Mouse (Mus musculus) brown adipose tissue, adult 24 weeks (tissue): ENCODE results near the gene Zcchc14. TPM values are rescaled to one million over a fixed set of nuclear protein-coding genes. Genes with fewer than 3 reads are reported as not detected.
A peak's percentile ranks its signal among the peaks of the same experiment; 100 is the strongest.

Experiments used
- H3K27ac ChIP-seq: fragments of 200-500 bp; replicated peaks from 2 replicates; pipeline ENCODE4 v1.5.1; 2012; ENCODE audit warnings: low read depth, mild to moderate bottlenecking, low read length
- H3K4me1 ChIP-seq: fragments of 200-500 bp; 2 replicates; pipeline ENCODE4 v1.6.1; 2012; ENCODE audit warnings: low read length, mixed read lengths; ENCODE audit not compliant: control insufficient read depth, insufficient read depth, insufficient read length
- H3K4me3 ChIP-seq: fragments of 200-500 bp; 2 replicates; pipeline ENCODE4 v1.5.1; 2012; ENCODE audit warnings: low read depth, mild to moderate bottlenecking, low read length, moderate library complexity; ENCODE audit not compliant: insufficient read depth
- polyA plus RNA-seq: library from polyadenylated mRNA; stranded (reverse); fragments of >200 nt; gene quantifications from 2 replicates; pipeline ENCODE4 v1.2.4, GENCODE M21; 2012; ENCODE audit not compliant: missing spikeins, insufficient read depth, insufficient read length

The Zcchc14 gene
- 8.9 and 9.8 TPM in 2 replicates for polyA plus RNA-seq

- Histone ChIP-seq H3K27ac (peak within 1 kb of the TSS; percentile 72), H3K4me3 (peak within 1 kb of the TSS; percentile 71), H3K4me1 (peaks cover 33% of the 10 kb centered on the region)
Measured at GRCm38 (mm10) chr8:121652774-121653323, at the start of gene Zcchc14. Gene Zcchc14, minus strand, starts transcription at chr8:121652901.

DNA sequence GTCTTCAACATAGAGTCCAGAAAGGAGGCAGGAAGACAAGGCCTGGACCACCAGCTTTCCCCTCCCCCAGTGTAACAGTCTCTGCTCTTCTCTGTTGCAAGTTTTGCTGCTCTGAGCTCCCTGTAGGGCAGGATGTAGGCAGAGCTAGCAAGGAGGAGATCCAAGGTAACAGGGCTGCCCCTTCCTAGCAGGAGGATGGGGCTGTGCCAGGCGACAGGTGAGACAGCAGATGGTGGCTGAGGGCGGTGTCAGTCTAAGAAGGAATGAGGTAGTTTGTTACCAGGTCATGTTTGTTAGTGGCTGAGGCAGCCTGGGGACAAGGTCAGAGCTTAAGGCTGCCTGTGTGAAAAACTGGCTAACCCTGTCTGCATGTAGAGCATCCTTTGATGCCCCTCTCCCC is 47.2 kb upstream of the Zcchc14 start:
- Histone ChIP-seq H3K4me1 (peaks cover 3% of the 10 kb centered on the region; the same call in 1 of the 2 replicates), H3K4me3 (no peak overlapping the region), H3K27ac (no peak overlapping the region)

GRCm38 (mm10) chr8:121698615-121699101 is 46.0 kb upstream of the Zcchc14 start:
- H3K27ac ChIP-seq, result no peak overlapping the region
- H3K4me3 ChIP-seq, result no peak overlapping the region
- H3K4me1 ChIP-seq, result peaks cover 3% of the 10 kb centered on the region; the same call in 1 of the 2 replicates

GRCm38 (mm10) chr8:121697735-121698614 is 45.3 kb upstream of the Zcchc14 start:
- Histone ChIP-seq H3K27ac (no peak overlapping the region), H3K4me1 (peaks cover 3% of the 10 kb centered on the region; the same call in 1 of the 2 replicates), H3K4me3 (no peak overlapping the region)

DNA sequence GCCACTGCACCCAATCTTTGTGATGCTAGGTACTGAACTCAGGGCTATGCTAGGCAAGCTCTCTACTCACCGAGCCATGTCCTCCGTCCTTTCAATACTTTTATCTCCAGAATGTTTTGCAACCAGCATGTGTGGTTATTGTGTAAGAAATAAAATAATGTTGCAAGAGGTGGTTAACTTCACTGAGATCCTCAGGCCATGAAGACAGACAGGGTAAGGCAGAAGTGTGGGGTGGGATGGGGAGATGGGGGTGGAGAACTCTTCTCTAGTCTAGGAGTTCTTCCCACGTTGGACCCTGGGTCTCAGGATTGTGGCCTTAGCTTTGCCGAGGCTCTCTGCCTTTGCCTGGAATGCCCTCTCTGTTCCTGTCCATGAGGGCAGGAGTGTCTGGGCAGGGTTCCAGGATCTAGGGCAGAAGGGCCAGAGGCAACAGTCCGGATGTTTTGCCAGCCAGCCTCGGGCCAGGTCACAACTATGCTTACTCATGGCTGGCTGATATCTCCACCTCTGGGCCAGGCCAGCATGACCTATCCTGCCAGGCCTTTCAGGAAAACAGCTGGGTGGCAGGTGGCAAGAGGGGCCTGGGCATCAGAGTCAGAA is 43.0 kb upstream of the Zcchc14 start:
- Histone ChIP-seq H3K4me3 (no peak overlapping the region), H3K27ac (peak overlapping the region; percentile 66)

DNA sequence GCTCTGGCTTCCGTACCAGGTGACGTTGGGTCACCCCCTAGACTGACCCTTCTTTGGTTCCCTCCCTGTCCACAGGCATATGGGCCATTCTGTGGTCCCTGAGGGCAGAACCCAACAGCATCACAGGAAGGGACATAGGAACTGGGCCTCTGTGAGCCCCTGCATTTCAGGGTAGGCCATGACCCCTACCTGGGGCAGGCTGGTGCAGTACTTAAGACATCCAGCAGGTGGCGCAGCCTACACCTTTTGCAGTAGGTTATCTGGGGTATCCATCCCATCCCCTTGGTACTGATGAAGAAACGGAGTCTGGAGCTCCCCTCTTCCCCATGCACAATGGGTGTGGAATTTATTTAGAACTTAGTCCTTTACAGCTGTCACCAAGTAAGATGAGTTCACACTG is 41.8 kb upstream of the Zcchc14 start:
- Histone ChIP-seq H3K27ac (no peak overlapping the region), H3K4me3 (no peak overlapping the region), H3K4me1 (peaks cover 3% of the 10 kb centered on the region; the same call in 1 of the 2 replicates)

More for the DNA sequence above, 43.0 kb upstream of the Zcchc14 start:
- peaks cover 3% of the 10 kb centered on the region; the same call in 1 of the 2 replicates for H3K4me1 ChIP-seq

DNA sequence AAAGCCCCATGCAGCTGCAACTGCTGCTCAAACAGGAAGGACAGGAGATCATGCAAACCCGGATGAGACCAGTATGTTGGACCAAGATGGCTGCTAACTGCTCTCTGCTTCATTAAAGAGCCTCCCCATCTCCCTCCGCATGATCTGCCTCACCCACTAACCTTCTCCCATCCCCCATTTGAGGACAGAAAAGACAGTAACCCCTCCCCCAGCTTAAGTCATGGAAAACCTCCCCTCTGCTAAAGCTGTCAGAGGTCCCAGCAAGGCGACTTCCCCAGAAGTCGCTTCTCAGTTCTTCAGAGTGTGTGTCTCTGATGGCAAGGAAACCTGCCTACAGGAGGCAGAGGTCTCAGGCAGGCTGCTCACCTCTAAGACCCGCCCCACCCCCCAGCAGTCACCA is 35.8 kb upstream of the Zcchc14 start:
- H3K4me3 ChIP-seq, result no peak overlapping the region
- H3K27ac ChIP-seq, result no peak overlapping the region

GRCm38 (mm10) chr8:121687455-121688161 is 34.9 kb upstream of the Zcchc14 start:
- H3K4me1 ChIP-seq, result no peaks in the 10 kb centered on the region
- H3K4me3 ChIP-seq, result no peak overlapping the region
- no peak overlapping the region for H3K27ac ChIP-seq

More for the DNA sequence above, 35.8 kb upstream of the Zcchc14 start:
- no peaks in the 10 kb centered on the region for H3K4me1 ChIP-seq

DNA sequence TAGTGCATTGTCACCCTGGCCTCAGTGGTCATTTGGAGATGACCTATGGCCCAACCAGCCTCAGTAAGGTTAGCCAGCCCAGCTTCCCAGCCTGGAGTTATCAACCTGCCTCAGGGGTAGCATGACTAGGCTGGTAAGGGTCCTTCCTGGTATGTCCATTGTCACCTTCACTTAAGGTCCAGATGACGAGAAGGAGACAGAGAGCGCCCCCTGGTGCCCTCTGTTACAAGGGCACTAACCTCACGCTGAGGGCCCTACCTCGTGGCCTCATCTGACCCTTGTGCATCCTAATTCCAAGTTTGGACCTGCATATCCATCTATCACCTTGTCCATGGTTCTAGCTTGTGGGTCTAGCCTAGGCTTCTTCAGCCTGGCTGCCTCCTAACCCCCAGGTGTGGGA is 32.7 kb upstream of the Zcchc14 start:
- Histone ChIP-seq H3K4me3 (no peak overlapping the region), H3K4me1 (no peaks in the 10 kb centered on the region), H3K27ac (no peak overlapping the region)

DNA sequence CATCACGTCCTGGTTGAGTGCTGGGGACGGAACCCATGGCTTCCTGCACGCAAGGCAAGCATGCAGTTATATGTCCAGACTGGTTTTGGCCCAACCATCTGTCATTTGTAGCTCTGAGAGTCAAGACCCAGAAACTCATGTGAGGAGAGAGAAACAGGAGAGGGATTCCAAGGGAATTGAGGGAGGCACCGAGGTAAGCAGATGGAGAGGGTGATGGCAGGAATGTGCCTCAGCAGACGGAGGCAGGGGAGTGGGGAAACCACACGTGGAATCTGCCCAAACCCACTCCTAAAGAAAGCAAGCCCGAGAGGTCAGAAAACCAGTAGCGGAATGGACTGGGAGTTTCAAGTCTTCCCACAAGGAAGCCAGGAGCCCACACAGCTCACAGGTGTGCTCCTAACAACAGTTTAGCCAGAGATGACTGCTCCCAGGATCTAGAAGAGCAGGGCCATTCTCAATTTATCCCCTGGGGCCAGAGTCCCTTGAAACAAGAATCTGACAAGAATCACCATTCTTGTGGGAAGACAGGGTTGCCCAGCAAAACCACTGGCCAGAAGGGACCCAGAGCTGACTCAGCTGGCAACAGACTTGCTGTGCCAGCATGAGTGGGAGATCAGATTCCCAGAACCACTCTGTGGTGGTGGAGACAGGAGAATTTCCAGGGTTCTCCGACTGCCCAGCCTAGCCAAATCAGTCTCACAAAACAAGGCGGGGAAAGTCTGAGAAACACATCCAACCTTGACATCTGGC is 30.6 kb upstream of the Zcchc14 start:
- no peak overlapping the region for H3K4me3 ChIP-seq
- no peak overlapping the region for H3K27ac ChIP-seq
- H3K4me1 ChIP-seq, result no peaks in the 10 kb centered on the region

- Histone ChIP-seq H3K27ac (no peak overlapping the region), H3K4me1 (no peaks in the 10 kb centered on the region), H3K4me3 (no peak overlapping the region)
Measured at GRCm38 (mm10) chr8:121681457-121681856, 28.8 kb upstream of the Zcchc14 start.

DNA sequence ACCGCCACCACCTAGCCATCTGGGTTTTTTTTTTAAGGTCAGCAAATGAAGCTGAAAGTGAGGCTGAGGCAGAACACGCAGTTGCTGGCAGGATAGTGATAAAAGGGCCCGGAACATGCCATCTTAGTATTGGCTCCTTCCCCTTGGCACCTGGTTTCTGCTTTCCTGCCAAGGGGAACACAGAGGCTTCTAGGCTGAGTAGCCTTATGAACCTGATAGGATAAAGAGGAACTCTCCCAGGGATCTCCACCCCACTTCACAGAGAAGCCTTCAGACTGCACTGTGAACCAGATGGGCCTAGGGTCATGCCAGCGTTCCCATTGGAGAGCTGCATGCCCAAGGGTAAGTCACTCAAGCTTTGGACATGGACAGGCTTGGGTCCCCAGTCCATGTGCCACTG is 28.2 kb upstream of the Zcchc14 start:
- Histone ChIP-seq H3K27ac (no peak overlapping the region), H3K4me3 (no peak overlapping the region), H3K4me1 (no peaks in the 10 kb centered on the region)

GRCm38 (mm10) chr8:121678696-121679095 is 26.0 kb upstream of the Zcchc14 start:
- H3K27ac ChIP-seq, result no peak overlapping the region
- no peaks in the 10 kb centered on the region for H3K4me1 ChIP-seq
- H3K4me3 ChIP-seq, result no peak overlapping the region

DNA sequence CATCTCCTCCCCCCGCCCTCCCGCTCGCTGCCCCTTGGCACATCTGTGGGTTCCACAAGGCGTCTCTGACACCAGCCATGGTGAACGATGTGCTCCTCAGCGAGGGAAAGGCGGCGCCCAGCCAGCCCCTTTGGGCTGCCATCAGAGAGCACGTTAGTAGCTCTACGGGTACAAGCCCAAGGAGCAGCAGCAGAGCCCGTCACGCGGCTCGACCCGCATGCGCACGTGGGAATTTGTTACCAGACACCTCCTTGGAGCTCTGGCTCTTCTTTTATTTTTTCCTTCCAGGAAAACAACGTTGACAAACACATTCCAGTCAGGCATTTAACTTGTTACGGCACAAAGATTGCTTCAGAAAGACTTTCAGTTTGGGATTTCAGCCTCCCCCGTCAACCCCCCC is 23.0 kb upstream of the Zcchc14 start:
- no peak overlapping the region for H3K27ac ChIP-seq

More for the DNA sequence above, 23.0 kb upstream of the Zcchc14 start:
- Histone ChIP-seq H3K4me3 (no peak overlapping the region), H3K4me1 (no peaks in the 10 kb centered on the region)
